Mouse (Mus musculus) C2C12 (cell line): Measurements from ENCODE around the gene Klf1.

ENCODE experiments used
- CEBPB ChIP-seq: IDR thresholded peaks from one replicate; pipeline ENCODE4 v1.6.1; 2011; ENCODE audit warnings: low read depth, mild to moderate bottlenecking, control low read depth, moderate library complexity
- CTCF ChIP-seq: IDR thresholded peaks from one replicate; pipeline ENCODE4 v1.5.1; 2011; ENCODE audit not compliant: control insufficient read depth, insufficient read depth, insufficient read length
- FOSL1 ChIP-seq: IDR thresholded peaks from one replicate; pipeline ENCODE4 v1.8.0; 2011; ENCODE audit warnings: mild to moderate bottlenecking, low read length; ENCODE audit not compliant: poor library complexity, insufficient read depth, severe bottlenecking
- MAX ChIP-seq: IDR thresholded peaks from one replicate; pipeline ENCODE4 v1.6.1; 2011; ENCODE audit warnings: mild to moderate bottlenecking, control low read depth
- MYOD1 ChIP-seq: IDR thresholded peaks from one replicate; pipeline ENCODE4 v1.6.1; 2011; ENCODE audit warnings: low read depth; ENCODE audit not compliant: control insufficient read depth, insufficient read length
- MYOG ChIP-seq: IDR thresholded peaks from one replicate; pipeline ENCODE4 v1.6.1; 2011; ENCODE audit not compliant: control insufficient read depth, insufficient read length; ENCODE audit errors: extremely low read depth
- USF1 ChIP-seq: IDR thresholded peaks from one replicate; pipeline ENCODE4 v1.6.1; 2011; ENCODE audit warnings: low read depth, mild to moderate bottlenecking, control low read depth, moderate library complexity

GRCm38 (mm10) chr8:84895963-84896362 is 5.8 kb upstream of the Klf1 start:
- no peak for TF ChIP-seq CTCF
- TF ChIP-seq MYOG: no peak
- TF ChIP-seq MYOD1: no peak
- no peak for TF ChIP-seq FOSL1
- TF ChIP-seq CEBPB: no peak
- no peak for TF ChIP-seq USF1
- TF ChIP-seq MAX: no peak
